Mouse (Mus musculus): Measurements from ENCODE around the gene Rpap3. TPM values are rescaled to one million over a fixed set of nuclear protein-coding genes. Genes with fewer than 3 reads are reported as not detected.

The Rpap3 gene
- polyA plus RNA-seq, 1 experiment from 2014 or later: 31.0 TPM

DNA sequence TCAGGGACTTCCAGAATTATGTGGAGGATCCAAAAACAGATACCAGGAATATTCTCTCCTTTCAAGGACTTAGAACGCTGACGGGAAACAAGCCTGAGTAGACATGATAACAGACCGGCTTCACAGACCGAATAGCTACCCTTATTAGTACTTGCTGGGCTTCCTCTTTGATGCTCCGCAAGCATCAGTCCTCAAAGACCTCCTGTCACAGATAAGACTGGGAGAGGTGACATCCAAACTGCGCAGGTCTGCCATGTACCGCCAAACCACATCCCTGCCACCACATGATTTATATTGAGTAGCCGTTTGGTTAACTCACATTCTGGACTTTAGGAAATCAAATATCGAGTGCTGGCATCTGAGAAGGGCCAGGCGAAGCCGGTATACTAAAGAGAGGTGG lies 11.2 kb upstream of the Rpap3 start:
- Histone ChIP-seq H3K4me2 (replicated peaks; ENCODE audit: low read depth, low read length) (no peak overlapping the region), H3K4me3 (ENCODE audit: low read length) (no peak overlapping the region), H3K27ac (ENCODE audit: low read length) (no peak overlapping the region), H3K9ac (replicated peaks; ENCODE audit: low read length) (no peak overlapping the region), H3K36me3 (ENCODE audit: insufficient read depth, low read length) (no peaks in the 10 kb centered on the region), H3K9me3 (ENCODE audit: low read length) (no peaks in the 10 kb centered on the region), H3K27me3 (ENCODE audit: insufficient read depth, low read length) (no peaks in the 10 kb centered on the region), H3K4me1 (ENCODE audit: insufficient read depth, low read length) (peaks cover 18% of the 10 kb centered on the region)
- no peak for ATAC-seq (ENCODE audit: low FRiP score, low TSS enrichment)
- 80% methylated on average over 11 of the region's 11 CpGs for WGBS

DNA sequence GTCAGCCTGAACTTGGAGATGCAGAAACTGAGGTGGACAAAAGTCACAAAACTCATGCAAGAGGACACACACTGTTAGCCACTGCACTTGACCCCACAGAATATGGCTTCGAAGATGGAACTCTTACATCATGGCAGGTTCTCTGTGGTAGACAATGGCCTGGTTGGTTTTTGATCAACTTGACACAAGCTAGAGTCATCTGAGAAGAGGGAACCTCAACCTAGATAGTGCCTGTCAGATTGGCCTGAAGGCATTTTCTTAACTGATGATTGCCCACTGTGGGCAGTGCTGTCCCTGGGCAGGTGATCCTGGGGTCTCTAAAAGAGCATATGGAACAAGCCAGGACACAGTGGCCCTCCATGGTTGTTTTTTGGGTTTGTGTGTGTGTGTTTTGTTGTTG lies 10.1 kb upstream of the Rpap3 start:
- Histone ChIP-seq H3K27ac (ENCODE audit: low read length) (no peak overlapping the region), H3K9me3 (ENCODE audit: low read length) (no peaks in the 10 kb centered on the region), H3K27me3 (ENCODE audit: insufficient read depth, low read length) (no peaks in the 10 kb centered on the region), H3K4me3 (ENCODE audit: low read length) (no peak overlapping the region), H3K4me2 (replicated peaks; ENCODE audit: low read depth, low read length) (no peak overlapping the region), H3K9ac (replicated peaks; ENCODE audit: low read length) (no peak overlapping the region), H3K4me1 (ENCODE audit: insufficient read depth, low read length) (peaks cover 15% of the 10 kb centered on the region), H3K36me3 (ENCODE audit: insufficient read depth, low read length) (no peaks in the 10 kb centered on the region)
- 100% methylated on average over 1 of the region's 1 CpGs for WGBS
- no peak for ATAC-seq (ENCODE audit: low FRiP score, low TSS enrichment)

DNA sequence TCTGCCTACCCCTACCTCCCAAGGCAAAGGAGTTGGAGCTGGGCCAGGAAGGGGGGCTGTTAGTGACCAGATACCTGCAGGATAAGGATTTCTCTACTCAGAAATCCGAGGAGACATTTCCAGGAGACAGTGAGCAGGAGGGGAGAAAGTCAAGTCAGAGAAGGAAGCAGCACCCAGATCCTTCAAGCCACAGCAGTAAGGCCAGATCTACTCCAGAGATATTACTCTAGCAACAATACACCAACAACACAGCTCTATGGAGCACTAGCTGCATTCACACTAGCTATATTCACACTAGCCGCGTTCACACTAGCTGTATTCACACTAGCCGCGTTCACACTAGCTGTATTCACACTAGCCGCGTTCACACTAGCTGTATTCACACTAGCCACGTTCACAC lies 9.5 kb upstream of the Rpap3 start:
- no peak overlapping the region for H3K4me3 ChIP-seq (ENCODE audit: low read length)
- no peak overlapping the region for H3K27ac ChIP-seq (ENCODE audit: low read length)
- H3K27me3 ChIP-seq (ENCODE audit: insufficient read depth, low read length): no peaks in the 10 kb centered on the region
- H3K9me3 ChIP-seq (ENCODE audit: low read length): no peaks in the 10 kb centered on the region
- WGBS: 91% methylated on average over 8 of the region's 8 CpGs
- peaks cover 8% of the 10 kb centered on the region for H3K4me1 ChIP-seq (ENCODE audit: insufficient read depth, low read length)
- no peak for ATAC-seq (ENCODE audit: low FRiP score, low TSS enrichment)
- no peaks in the 10 kb centered on the region for H3K36me3 ChIP-seq (ENCODE audit: insufficient read depth, low read length)
- no peak overlapping the region for H3K9ac ChIP-seq (replicated peaks; ENCODE audit: low read length)
- H3K4me2 ChIP-seq (replicated peaks; ENCODE audit: low read depth, low read length): no peak overlapping the region

DNA sequence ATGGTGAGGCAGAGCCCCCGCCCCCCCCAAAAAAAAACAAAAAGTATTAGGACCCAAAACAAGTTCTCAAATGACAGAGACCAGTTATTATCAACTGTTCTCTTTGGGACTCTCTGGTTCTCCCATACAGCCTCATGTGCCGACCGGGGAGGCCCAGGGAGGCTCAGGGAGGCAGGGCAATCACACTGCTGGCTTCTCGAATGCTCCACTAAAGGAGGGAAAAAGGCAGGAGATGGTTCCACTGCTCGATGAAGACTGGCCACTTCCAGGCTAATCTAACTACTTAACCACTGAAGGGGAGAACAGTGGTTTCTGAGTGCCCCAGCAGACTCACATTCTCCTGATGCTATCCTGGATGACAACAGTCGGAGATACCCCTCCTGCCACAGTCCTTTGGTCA lies 6.9 kb upstream of the Rpap3 start:
- H3K4me1 ChIP-seq (ENCODE audit: insufficient read depth, low read length): no peaks in the 10 kb centered on the region
- H3K9me3 ChIP-seq (ENCODE audit: low read length): no peaks in the 10 kb centered on the region
- ATAC-seq (ENCODE audit: low FRiP score, low TSS enrichment): no peak
- no peak overlapping the region for H3K4me2 ChIP-seq (replicated peaks; ENCODE audit: low read depth, low read length)
- no peak overlapping the region for H3K27ac ChIP-seq (ENCODE audit: low read length)
- H3K36me3 ChIP-seq (ENCODE audit: insufficient read depth, low read length): no peaks in the 10 kb centered on the region
- WGBS: 52% methylated on average over 6 of the region's 6 CpGs
- H3K9ac ChIP-seq (replicated peaks; ENCODE audit: low read length): no peak overlapping the region
- no peaks in the 10 kb centered on the region for H3K27me3 ChIP-seq (ENCODE audit: insufficient read depth, low read length)
- no peak overlapping the region for H3K4me3 ChIP-seq (ENCODE audit: low read length)

DNA sequence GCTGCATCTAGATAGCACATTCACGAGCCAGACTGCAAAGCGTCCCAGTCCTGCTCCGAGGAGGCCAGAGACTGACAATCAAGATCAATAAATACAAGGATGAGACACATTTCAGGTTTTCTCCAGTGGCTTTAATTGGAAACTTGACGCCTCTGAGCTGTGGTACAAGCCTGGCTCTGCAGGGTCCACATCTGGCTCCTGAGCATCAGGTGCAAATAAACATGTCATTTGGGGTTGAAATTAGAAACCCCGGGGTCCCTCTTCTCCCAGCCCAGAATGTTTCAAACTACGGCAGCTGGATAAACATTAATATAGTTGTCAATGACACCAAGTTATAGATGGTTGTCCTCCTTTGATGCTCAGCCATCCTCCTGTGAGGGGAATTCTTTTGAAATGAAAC lies 5.3 kb upstream of the Rpap3 start:
- Histone ChIP-seq H3K4me2 (replicated peaks; ENCODE audit: low read depth, low read length) (no peak overlapping the region), H3K27me3 (ENCODE audit: insufficient read depth, low read length) (no peaks in the 10 kb centered on the region), H3K36me3 (ENCODE audit: insufficient read depth, low read length) (no peaks in the 10 kb centered on the region), H3K9me3 (ENCODE audit: low read length) (no peaks in the 10 kb centered on the region), H3K4me3 (ENCODE audit: low read length) (no peak overlapping the region), H3K4me1 (ENCODE audit: insufficient read depth, low read length) (peaks cover 6% of the 10 kb centered on the region), H3K27ac (ENCODE audit: low read length) (no peak overlapping the region), H3K9ac (replicated peaks; ENCODE audit: low read length) (no peak overlapping the region)
- ATAC-seq (ENCODE audit: low FRiP score, low TSS enrichment): no peak
- 23% methylated on average over 6 of the region's 6 CpGs for WGBS

DNA sequence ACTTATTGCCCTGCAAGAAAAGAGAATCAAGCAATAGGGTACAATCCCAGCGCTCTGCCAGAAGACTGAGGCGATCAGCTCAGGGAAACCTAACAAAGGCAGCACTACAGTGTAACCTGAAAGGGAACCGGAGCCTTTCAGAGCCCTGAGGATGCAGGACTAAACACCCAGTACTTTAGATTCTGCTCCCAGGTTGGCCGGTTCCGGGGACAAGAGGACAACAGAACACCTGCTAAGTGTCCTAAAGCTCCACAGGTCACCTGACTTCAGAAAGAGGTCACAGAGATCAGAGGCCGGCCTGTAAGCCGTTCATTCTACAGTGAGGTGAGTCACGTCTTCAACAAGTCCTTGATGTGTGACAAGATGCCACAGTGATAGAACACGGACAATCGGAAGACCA lies 9.0 kb downstream of the Rpap3 start:
- H3K4me3 ChIP-seq (ENCODE audit: low read length): no peak overlapping the region
- no peaks in the 10 kb centered on the region for H3K27me3 ChIP-seq (ENCODE audit: insufficient read depth, low read length)
- no peak for ATAC-seq (ENCODE audit: low FRiP score, low TSS enrichment)
- peaks cover 73% of the 10 kb centered on the region for H3K36me3 ChIP-seq (ENCODE audit: insufficient read depth, low read length)
- WGBS: 86% methylated on average over 10 of the region's 10 CpGs
- no peaks in the 10 kb centered on the region for H3K9me3 ChIP-seq (ENCODE audit: low read length)
- no peak overlapping the region for H3K9ac ChIP-seq (replicated peaks; ENCODE audit: low read length)
- peak overlapping the region; percentile 61; the same call in 1 of the 2 replicates for H3K27ac ChIP-seq (ENCODE audit: low read length)
- no peak overlapping the region for H3K4me2 ChIP-seq (replicated peaks; ENCODE audit: low read depth, low read length)
- H3K4me1 ChIP-seq (ENCODE audit: insufficient read depth, low read length): no peaks in the 10 kb centered on the region

DNA sequence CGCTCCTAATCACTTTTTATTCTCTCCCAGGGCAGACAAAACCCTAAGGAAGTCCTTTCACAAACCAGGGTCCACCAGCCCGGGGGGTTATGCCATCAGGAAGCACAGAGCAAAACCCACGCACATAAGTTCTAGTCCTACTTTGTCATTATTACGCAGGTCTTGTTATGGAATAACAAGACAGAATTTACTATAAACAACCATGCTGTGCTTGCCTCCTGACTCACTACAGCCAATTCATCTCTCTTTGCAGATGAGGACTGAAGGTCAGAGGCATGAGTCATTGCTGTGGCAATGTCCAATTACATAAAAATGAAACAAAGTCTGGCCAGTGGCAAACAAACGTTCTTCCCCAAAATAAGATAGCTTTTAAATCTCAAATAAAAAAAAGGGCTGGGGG lies 12.2 kb downstream of the Rpap3 start:
- 89% methylated on average over 5 of the region's 5 CpGs for WGBS
- Histone ChIP-seq H3K4me3 (ENCODE audit: low read length) (no peak overlapping the region), H3K27ac (ENCODE audit: low read length) (no peak overlapping the region), H3K9me3 (ENCODE audit: low read length) (no peaks in the 10 kb centered on the region), H3K36me3 (ENCODE audit: insufficient read depth, low read length) (peaks cover 66% of the 10 kb centered on the region), H3K9ac (replicated peaks; ENCODE audit: low read length) (no peak overlapping the region), H3K4me2 (replicated peaks; ENCODE audit: low read depth, low read length) (no peak overlapping the region), H3K4me1 (ENCODE audit: insufficient read depth, low read length) (no peaks in the 10 kb centered on the region), H3K27me3 (ENCODE audit: insufficient read depth, low read length) (no peaks in the 10 kb centered on the region)
- no peak for ATAC-seq (ENCODE audit: low FRiP score, low TSS enrichment)

DNA sequence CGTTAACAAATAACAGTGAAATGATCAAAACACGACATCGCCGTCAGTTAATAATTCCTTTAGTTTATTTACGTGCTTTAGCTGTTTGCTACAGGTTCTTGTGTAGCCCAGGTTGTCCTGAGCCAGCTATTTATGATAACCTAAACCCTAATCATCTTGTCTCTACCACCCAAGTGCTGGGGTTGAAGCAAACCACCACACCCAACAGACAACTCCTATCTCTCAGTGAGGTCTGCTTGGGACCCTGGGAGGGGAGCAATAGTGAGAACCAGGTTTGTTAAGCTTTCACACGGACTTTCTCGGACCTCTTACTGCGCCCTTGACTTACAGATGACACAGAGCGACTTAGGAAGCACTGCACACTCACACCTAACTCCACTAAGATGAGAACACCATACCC lies 21.5 kb downstream of the Rpap3 start:
- Histone ChIP-seq H3K36me3 (ENCODE audit: insufficient read depth, low read length) (peaks cover 69% of the 10 kb centered on the region), H3K4me3 (ENCODE audit: low read length) (no peak overlapping the region), H3K27me3 (ENCODE audit: insufficient read depth, low read length) (no peaks in the 10 kb centered on the region), H3K4me1 (ENCODE audit: insufficient read depth, low read length) (peaks cover 5% of the 10 kb centered on the region; the same call in 1 of the 2 replicates), H3K9ac (replicated peaks; ENCODE audit: low read length) (no peak overlapping the region), H3K9me3 (ENCODE audit: low read length) (no peaks in the 10 kb centered on the region), H3K27ac (ENCODE audit: low read length) (no peak overlapping the region), H3K4me2 (replicated peaks; ENCODE audit: low read depth, low read length) (no peak overlapping the region)
- WGBS: 95% methylated on average over 9 of the region's 9 CpGs
- no peak for ATAC-seq (ENCODE audit: low FRiP score, low TSS enrichment)

DNA sequence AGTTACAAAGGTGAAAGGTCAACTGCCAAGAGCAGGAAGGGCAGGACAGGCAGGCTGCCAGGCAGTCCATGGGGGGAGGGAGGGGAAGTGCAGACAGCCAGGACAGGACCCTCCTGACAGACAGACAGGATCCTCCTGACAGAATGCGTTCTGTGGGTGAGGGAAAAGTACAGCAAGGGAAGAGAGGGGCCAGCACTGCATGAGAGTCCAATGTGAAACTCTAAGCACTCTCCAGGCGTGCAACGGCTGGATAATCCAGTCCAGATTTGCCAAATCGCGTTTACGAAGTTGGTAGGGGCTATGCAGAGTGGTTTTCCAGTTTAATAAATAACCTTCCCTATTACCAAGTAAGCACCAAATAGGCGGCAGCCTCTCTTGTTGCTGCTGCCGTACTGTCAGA lies 23.6 kb downstream of the Rpap3 start:
- peak overlapping the region; percentile 62 for H3K27ac ChIP-seq (ENCODE audit: low read length)
- H3K36me3 ChIP-seq (ENCODE audit: insufficient read depth, low read length): peaks cover 67% of the 10 kb centered on the region
- no peaks in the 10 kb centered on the region for H3K9me3 ChIP-seq (ENCODE audit: low read length)
- H3K4me1 ChIP-seq (ENCODE audit: insufficient read depth, low read length): peaks cover 5% of the 10 kb centered on the region; the same call in 1 of the 2 replicates
- no peak overlapping the region for H3K4me3 ChIP-seq (ENCODE audit: low read length)
- 61% methylated on average over 8 of the region's 8 CpGs for WGBS
- peak; percentile 84 for ATAC-seq (ENCODE audit: low FRiP score, low TSS enrichment)
- H3K4me2 ChIP-seq (replicated peaks; ENCODE audit: low read depth, low read length): no peak overlapping the region
- H3K27me3 ChIP-seq (ENCODE audit: insufficient read depth, low read length): no peaks in the 10 kb centered on the region
- no peak overlapping the region for H3K9ac ChIP-seq (replicated peaks; ENCODE audit: low read length)

DNA sequence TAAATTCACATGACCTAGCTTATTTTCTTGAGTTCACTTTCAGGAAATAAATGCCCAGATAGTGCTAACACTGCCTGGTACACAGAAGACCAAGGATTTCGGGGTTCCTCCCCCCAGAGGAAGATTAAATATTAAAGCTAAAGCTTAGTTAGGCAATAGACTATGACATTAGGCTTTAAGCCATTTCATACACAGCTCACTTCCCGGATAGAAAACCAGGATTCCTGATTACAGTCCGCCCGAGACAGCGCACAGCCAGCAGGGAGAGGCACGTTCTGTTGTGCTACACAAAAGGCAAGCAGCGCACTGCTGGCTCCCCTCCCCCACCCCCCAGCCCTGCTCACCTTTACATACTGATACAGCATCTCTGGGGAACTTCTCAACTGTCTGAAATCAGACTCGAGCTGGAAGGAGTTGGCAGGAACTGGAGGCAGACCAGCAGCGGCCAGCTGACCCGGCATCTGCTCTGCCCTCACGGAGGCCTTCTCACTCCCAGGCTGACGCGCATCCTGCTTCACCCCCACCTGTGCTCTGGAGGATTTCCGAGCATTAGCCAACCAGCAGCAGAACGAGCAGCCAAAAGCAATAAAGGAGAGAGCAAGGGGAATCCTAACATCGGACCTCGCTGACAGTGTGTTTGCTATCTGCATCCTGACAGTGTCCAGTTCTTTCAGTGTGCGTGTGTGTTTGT lies 25.5 kb downstream of the Rpap3 start:
- WGBS: 65% methylated on average over 18 of the region's 18 CpGs
- Histone ChIP-seq H3K27me3 (ENCODE audit: insufficient read depth, low read length) (no peaks in the 10 kb centered on the region), H3K4me1 (ENCODE audit: insufficient read depth, low read length) (peaks cover 5% of the 10 kb centered on the region; the same call in 1 of the 2 replicates), H3K9me3 (ENCODE audit: low read length) (no peaks in the 10 kb centered on the region), H3K4me2 (replicated peaks; ENCODE audit: low read depth, low read length) (no peak overlapping the region), H3K27ac (ENCODE audit: low read length) (0 out of 2 replicates have a peak overlapping the region, but pooled peaks have one; percentile 35), H3K4me3 (ENCODE audit: low read length) (no peak overlapping the region), H3K36me3 (ENCODE audit: insufficient read depth, low read length) (peaks cover 61% of the 10 kb centered on the region), H3K9ac (replicated peaks; ENCODE audit: low read length) (no peak overlapping the region)
- no peak for ATAC-seq (ENCODE audit: low FRiP score, low TSS enrichment)

Measured in kidney, embryonic 16.5 days (tissue).